ENCODE assay signal across 20 mouse cellular contexts in genomic region chr3:55115071-55115470, GRCm38 (mm10). TPM values are rescaled to one million over a fixed set of nuclear protein-coding genes. Genes with fewer than 3 reads are reported as not detected.
DNase-seq lines count a peak whose midpoint lies in the region; ATAC-seq and TF ChIP-seq lines count a peak whose summit lies in the region.
"Had no signal": no experiment of that assay in that cellular context is flagged by ENCODE, and none has a peak within 500 bp of the region (broad histone marks: within the 10 kb centered on the region; RNA-seq: fewer than 3 reads in every experiment).

No protein-coding gene starts in this region.

- no peak overlapping the region for H3K4me2 ChIP-seq in hindbrain, postnatal 0 days (ENCODE audit: low read depth, low read length)
- peak overlapping the region; percentile 20; the same call in 1 of the 2 replicates for H3K4me2 ChIP-seq in embryonic facial prominence, embryonic 14.5 days (ENCODE audit: low read depth, low read length)
- H3K4me2 ChIP-seq: embryonic facial prominence, embryonic 15.5 days; forebrain, embryonic 15.5 days; limb, embryonic 15.5 days; midbrain, embryonic 15.5 days; stomach, embryonic 15.5 days had no signal

- 30% methylated on average over 1 of the region's 1 CpGs for WGBS in heart, adult 2 months
- 64% methylated on average over 1 of the region's 1 CpGs for WGBS in hindbrain, postnatal 0 days
- WGBS in hindbrain, embryonic 10.5 days: 61% methylated on average over 1 of the region's 1 CpGs
- WGBS in embryonic facial prominence, embryonic 14.5 days: 53% methylated on average over 1 of the region's 1 CpGs

- H3K9ac ChIP-seq in heart, adult 2 months (ENCODE audit: low read depth, low read length): no peak overlapping the region
- H3K9ac ChIP-seq in hindbrain, postnatal 0 days (replicated peaks; ENCODE audit: low read length): no peak overlapping the region
- H3K9ac ChIP-seq in embryonic facial prominence, embryonic 14.5 days (ENCODE audit: low read depth, low read length): no peak overlapping the region
- H3K9ac ChIP-seq: embryonic facial prominence, embryonic 15.5 days; forebrain, embryonic 15.5 days; limb, embryonic 15.5 days; midbrain, embryonic 15.5 days; stomach, embryonic 15.5 days had no signal

- DNase-seq in heart, adult 2 months: no peak
- DNase-seq in heart, adult 11 months: no peak
- no peak for DNase-seq in hindbrain, postnatal 0 days (ENCODE audit: low spot score)
- DNase-seq in hindbrain, embryonic 10.5 days (ENCODE audit: low spot score): no peak
- DNase-seq in embryonic facial prominence, embryonic 14.5 days (ENCODE audit: low spot score): no peak
- DNase-seq in thymus, postnatal 36 days: no peak
- DNase-seq: lung, adult 2 months; right cerebral cortex, postnatal 4 days; thymus, adult 2 months had no signal

- H3K36me3 ChIP-seq in heart, adult 2 months (ENCODE audit: control insufficient read depth, insufficient read depth, low read length): peaks cover 11% of the 10 kb centered on the region
- peaks cover 26% of the 10 kb centered on the region for H3K36me3 ChIP-seq in hindbrain, postnatal 0 days (ENCODE audit: insufficient read depth, low read length)
- peaks cover 37% of the 10 kb centered on the region for H3K36me3 ChIP-seq in hindbrain, embryonic 10.5 days
- H3K36me3 ChIP-seq in megakaryocyte, embryonic 14.5 days (replicated peaks; ENCODE audit: low read length): peaks cover 40% of the 10 kb centered on the region
- H3K36me3 ChIP-seq in embryonic facial prominence, embryonic 14.5 days (ENCODE audit: control insufficient read depth, insufficient read depth, low read length): peaks cover 31% of the 10 kb centered on the region

- no peaks in the 10 kb centered on the region for H3K79me2 ChIP-seq in heart, adult 2 months (replicated peaks; ENCODE audit: control insufficient read depth, insufficient read depth, low read length)

- H3K27me3 ChIP-seq in heart, adult 2 months (ENCODE audit: control insufficient read depth, insufficient read depth, low read length): no peaks in the 10 kb centered on the region
- H3K27me3 ChIP-seq in hindbrain, postnatal 0 days (ENCODE audit: insufficient read depth, low read length): no peaks in the 10 kb centered on the region
- no peaks in the 10 kb centered on the region for H3K27me3 ChIP-seq in hindbrain, embryonic 10.5 days (ENCODE audit: insufficient read depth, poor library complexity, severe bottlenecking)
- H3K27me3 ChIP-seq in megakaryocyte, embryonic 14.5 days (replicated peaks): no peaks in the 10 kb centered on the region
- no peaks in the 10 kb centered on the region for H3K27me3 ChIP-seq in embryonic facial prominence, embryonic 14.5 days (replicated peaks; ENCODE audit: control insufficient read depth, insufficient read depth, low read length)
- H3K27me3 ChIP-seq: embryonic facial prominence, embryonic 15.5 days; forebrain, embryonic 15.5 days; limb, embryonic 15.5 days; midbrain, embryonic 15.5 days; stomach, embryonic 15.5 days had no signal

- TF ChIP-seq EP300 in heart, adult 2 months (IDR thresholded peaks at IDR 0.05; ENCODE audit: insufficient read depth, low read depth, low read length): no peak

- H3K9me3 ChIP-seq in hindbrain, postnatal 0 days (ENCODE audit: low read length): no peaks in the 10 kb centered on the region
- no peaks in the 10 kb centered on the region for H3K9me3 ChIP-seq in hindbrain, embryonic 10.5 days
- H3K9me3 ChIP-seq in megakaryocyte, embryonic 14.5 days: peaks cover 7% of the 10 kb centered on the region; the same call in 1 of the 2 replicates
- no peaks in the 10 kb centered on the region for H3K9me3 ChIP-seq in embryonic facial prominence, embryonic 14.5 days (ENCODE audit: control insufficient read depth, low read length)
- H3K9me3 ChIP-seq: embryonic facial prominence, embryonic 15.5 days; forebrain, embryonic 15.5 days; limb, embryonic 15.5 days; midbrain, embryonic 15.5 days; stomach, embryonic 15.5 days had no signal

- intact Hi-C loops in heart, adult 2 months (cut with DNase I): no loop called here

- peaks cover 7% of the 10 kb centered on the region for H3K4me1 ChIP-seq in heart, adult 2 months (ENCODE audit: control insufficient read depth, insufficient read depth, low read length)
- peaks cover 3% of the 10 kb centered on the region; the same call in 1 of the 2 replicates for H3K4me1 ChIP-seq in hindbrain, postnatal 0 days (ENCODE audit: insufficient read depth, low read length)
- peaks cover 26% of the 10 kb centered on the region for H3K4me1 ChIP-seq in hindbrain, embryonic 10.5 days (replicated peaks)
- H3K4me1 ChIP-seq in megakaryocyte, embryonic 14.5 days: peaks cover 55% of the 10 kb centered on the region
- peaks cover 14% of the 10 kb centered on the region for H3K4me1 ChIP-seq in embryonic facial prominence, embryonic 14.5 days (ENCODE audit: control insufficient read depth, insufficient read depth, low read length)

- H3K27ac ChIP-seq in heart, adult 2 months: peak overlapping the region; percentile 61
- H3K27ac ChIP-seq in hindbrain, postnatal 0 days: no peak overlapping the region
- H3K27ac ChIP-seq in hindbrain, embryonic 10.5 days: no peak overlapping the region
- H3K27ac ChIP-seq in embryonic facial prominence, embryonic 14.5 days (replicated peaks; ENCODE audit: low read depth, low read length): no peak overlapping the region
- H3K27ac ChIP-seq: embryonic facial prominence, embryonic 15.5 days; forebrain, embryonic 15.5 days; left cerebral cortex, adult 2 months; limb, embryonic 15.5 days; midbrain, embryonic 15.5 days; stomach, embryonic 15.5 days had no signal

- 0 out of 2 replicates have a peak, but pooled peaks have one; percentile 21 for TF ChIP-seq CTCF in heart, adult 2 months (IDR thresholded peaks at IDR 0.05)
- 0 out of 2 replicates have a peak, but pooled peaks have one; percentile 10 for TF ChIP-seq CTCF in hindbrain, postnatal 0 days (IDR thresholded peaks at IDR 0.05; ENCODE audit: low read depth)

- H3K4me3 ChIP-seq in heart, adult 2 months: no peak overlapping the region
- H3K4me3 ChIP-seq in hindbrain, postnatal 0 days (ENCODE audit: low read length): no peak overlapping the region
- H3K4me3 ChIP-seq in hindbrain, embryonic 10.5 days: no peak overlapping the region
- H3K4me3 ChIP-seq in megakaryocyte, embryonic 14.5 days (replicated peaks): peak overlapping the region; percentile 76
- no peak overlapping the region for H3K4me3 ChIP-seq in embryonic facial prominence, embryonic 14.5 days (ENCODE audit: low read depth, low read length)
- H3K4me3 ChIP-seq: embryonic facial prominence, embryonic 15.5 days; forebrain, embryonic 15.5 days; left cerebral cortex, adult 2 months; limb, embryonic 15.5 days; midbrain, embryonic 15.5 days; stomach, embryonic 15.5 days had no signal

- no peak for TF ChIP-seq POLR2A in heart, adult 2 months (IDR thresholded peaks at IDR 0.05; ENCODE audit: insufficient read depth, low read depth, low read length)

- no peak for ATAC-seq in hindbrain, postnatal 0 days
- ATAC-seq in megakaryocyte, adult 5-6 weeks (ENCODE audit: poor library complexity, severe bottlenecking): no peak
- ATAC-seq in embryonic facial prominence, embryonic 14.5 days (ENCODE audit: low read depth): no peak
- ATAC-seq: forebrain, embryonic 15.5 days; midbrain, embryonic 15.5 days had no signal

RNA-seq across cellular contexts. Expression of gene Spg20, which starts 3.2 kb away (rescaled TPM):
- total RNA-seq in heart, adult 2 months (2021): 10 to 100 TPM; 45.1 to 45.7 TPM
- 11.9 and 19.2 TPM in 2 replicates for polyA plus RNA-seq in heart, adult 2 months (2012; rRNA removed)
- total RNA-seq in hindbrain, postnatal 0 days (2014; rRNA removed): 14.8 and 18.4 TPM in 2 replicates
- 10.0 and 10.9 TPM in 2 replicates for polyA plus RNA-seq in hindbrain, postnatal 0 days (2015; fragmentation: Nextera tagmentation; extraction: Ambion mirVana)
- 41.5 and 55.9 TPM in 2 replicates for polyA plus RNA-seq in hindbrain, embryonic 10.5 days (2016; fragmentation: Nextera tagmentation; extraction: Ambion mirVana)
- 2.8 and 3.4 TPM in 2 replicates for polyA plus RNA-seq in megakaryocyte, embryonic 14.5 days (2012; ENCODE audit: insufficient read depth, low replicate concordance)
- 6.0 and 7.0 TPM in 2 replicates for total RNA-seq in megakaryocyte, adult 5-6 weeks (2015)
- total RNA-seq in megakaryocyte, adult 5-6 weeks (2017): 8.3 and 10.1 TPM in 2 replicates
- polyA plus RNA-seq in embryonic facial prominence, embryonic 14.5 days (2014; fragmentation: Nextera tagmentation; extraction: Ambion mirVana): 67.3 and 78.3 TPM in 2 replicates

RNA-seq across cellular contexts. Expression of gene Ccdc169, which starts 22.1 kb away (rescaled TPM):
- total RNA-seq in heart, adult 2 months (2021): not detected
- 0.09 TPM in 1 of 2 replicates, not detected in the other for polyA plus RNA-seq in heart, adult 2 months (2012; rRNA removed)
- 0.54 TPM in 1 of 2 replicates, not detected in the other for total RNA-seq in hindbrain, postnatal 0 days (2014; rRNA removed)
- polyA plus RNA-seq in hindbrain, postnatal 0 days (2015; fragmentation: Nextera tagmentation; extraction: Ambion mirVana): 0.06 TPM in 1 of 2 replicates, not detected in the other
- polyA plus RNA-seq in hindbrain, embryonic 10.5 days (2016; fragmentation: Nextera tagmentation; extraction: Ambion mirVana): 0.06 and 0.10 TPM in 2 replicates
- polyA plus RNA-seq in megakaryocyte, embryonic 14.5 days (2012; ENCODE audit: insufficient read depth, low replicate concordance): not detected in 2 replicates
- not detected in 2 replicates for total RNA-seq in megakaryocyte, adult 5-6 weeks (2015)
- not detected in 2 replicates for total RNA-seq in megakaryocyte, adult 5-6 weeks (2017)
- polyA plus RNA-seq in embryonic facial prominence, embryonic 14.5 days (2014; fragmentation: Nextera tagmentation; extraction: Ambion mirVana): 0.09 and 0.22 TPM in 2 replicates
- total RNA-seq: adrenal gland, postnatal 14 days; megakaryocyte-erythroid progenitor cell, adult 5-6 weeks had no signal
- polyA plus RNA-seq: lung, adult 2 months; thymus, adult 2 months had no signal

RNA-seq across cellular contexts. Expression of gene Ccna1, which starts 59.8 kb away (rescaled TPM):
- total RNA-seq in heart, adult 2 months (2021): not detected
- polyA plus RNA-seq in heart, adult 2 months (2012; rRNA removed): 0.08 and 0.20 TPM in 2 replicates
- total RNA-seq in hindbrain, postnatal 0 days (2014; rRNA removed): 0.68 and 1.3 TPM in 2 replicates
- 2.0 and 4.2 TPM in 2 replicates for polyA plus RNA-seq in hindbrain, postnatal 0 days (2015; fragmentation: Nextera tagmentation; extraction: Ambion mirVana)
- 2.1 and 2.9 TPM in 2 replicates for polyA plus RNA-seq in hindbrain, embryonic 10.5 days (2016; fragmentation: Nextera tagmentation; extraction: Ambion mirVana)
- not detected in 2 replicates for polyA plus RNA-seq in megakaryocyte, embryonic 14.5 days (2012; ENCODE audit: insufficient read depth, low replicate concordance)
- not detected in 2 replicates for total RNA-seq in megakaryocyte, adult 5-6 weeks (2015)
- not detected in 2 replicates for total RNA-seq in megakaryocyte, adult 5-6 weeks (2017)
- 2.2 and 5.1 TPM in 2 replicates for polyA plus RNA-seq in embryonic facial prominence, embryonic 14.5 days (2014; fragmentation: Nextera tagmentation; extraction: Ambion mirVana)
- total RNA-seq: heart, adult 8-10 months; megakaryocyte-erythroid progenitor cell, adult 5-6 weeks had no signal
